Mouse (Mus musculus): ENCODE measurements at regions not wholly inside any gene's neighbourhood (a gene's known extent, or its start where the extent isn't known, plus 50 kb on each side); places are given as distances from the start of the nearest gene placed in this dataset.

- no peak for TF ChIP-seq CTCF (IDR thresholded peaks at IDR 0.05; ENCODE audit: insufficient read depth, low read depth, low read length)
- TF ChIP-seq POLR2A (IDR thresholded peaks at IDR 0.05; ENCODE audit: insufficient read depth, low read depth, low read length) = no peak
Measured at GRCm38 (mm10) chr9:30563399-30563798, 136.5 kb downstream of the Snx19 start.

All from olfactory bulb, adult 2 months (tissue).